Mouse (Mus musculus) embryonic stem cell, embryonic (primary cell): Measurements from ENCODE around the gene Poln.

Experiments
- CTCF ChIA-PET, 4 experiments: fragments of 300-600 bp in 2 of 4; fragments of 350-600 bp in 2 of 4; sonication (Branson Sonifier 250); formaldehyde crosslinking; loops; one replicate each; lab custom pipeline; 2022; ENCODE audit warnings: inconsistent platforms in 2 of 4; lab: Charles Lee
- POLR2A ChIA-PET, 4 experiments: fragments of 300-600 bp in 2 of 4; fragments of 350-600 bp in 2 of 4; sonication (Branson Sonifier 250); formaldehyde crosslinking; loops; one replicate each; lab custom pipeline; 2022; ENCODE audit warnings: antibody characterized with exemption in 4 of 4, inconsistent platforms in 1 of 4; lab: Charles Lee

Gene Poln

DNA sequence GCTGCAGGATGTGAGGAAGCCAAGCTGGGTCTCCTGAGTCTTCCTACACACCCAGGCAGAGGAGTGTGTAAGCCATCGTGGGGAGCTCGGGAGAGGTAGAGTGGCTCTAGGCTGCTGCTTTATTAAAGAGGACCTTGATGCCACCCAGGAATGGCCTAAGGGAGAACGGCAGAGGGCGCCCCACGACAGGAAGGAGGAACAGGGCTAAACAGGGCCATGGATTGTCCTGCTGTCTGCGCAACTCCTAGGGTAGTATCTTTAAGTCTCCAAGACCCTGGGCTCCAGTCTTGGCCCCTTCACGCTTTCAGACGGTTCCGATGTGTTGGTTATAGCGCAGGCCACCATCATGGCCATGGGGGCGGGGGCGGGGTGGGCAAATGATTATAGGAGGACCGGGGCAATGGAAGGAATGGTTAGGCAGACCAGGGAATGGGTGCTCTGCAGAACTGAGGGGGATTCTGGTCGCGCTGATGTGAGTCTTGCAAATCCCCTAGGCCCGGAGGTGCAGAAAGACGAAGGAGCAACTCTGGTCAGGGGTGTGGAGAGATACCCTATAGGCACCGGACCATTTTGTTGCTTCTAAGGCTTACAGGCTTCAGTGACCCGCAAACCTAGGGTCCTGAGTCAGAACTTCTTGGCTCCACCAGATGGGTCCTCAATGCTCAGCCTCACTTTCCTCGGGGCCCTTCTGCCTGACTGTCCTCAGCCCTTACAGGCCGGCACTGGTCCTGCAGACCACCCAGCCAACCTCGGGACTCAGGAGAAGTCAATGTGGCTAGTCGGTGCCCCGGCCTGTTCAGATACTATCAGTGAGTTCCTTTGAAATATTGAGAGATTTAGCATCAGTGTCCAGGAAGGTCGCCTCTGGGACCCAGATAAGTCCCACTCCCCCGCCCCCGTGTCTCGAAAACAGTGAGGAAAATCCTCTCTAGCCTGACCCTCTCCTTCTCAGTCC lies 174.3 kb downstream of the Poln start:
- CTCF ChIA-PET: interaction anchor here in 2 of 4 experiments (0.6 to 1.0 kb wide), 2 partner anchors 9 to 47 kb away, joined by 3 read pairs; no protein-coding TSS in a partner anchor
- POLR2A ChIA-PET: interaction anchor here in 1 of 4 experiments (1.2 kb wide), 1 partner anchor 59 kb away, joined by 5 read pairs; the partner anchor contains the start of gene Nelfa

GRCm38 (mm10) chr5:33983309-33984121 lies 185.7 kb downstream of the Poln start, which contains the start of gene Gm1673:
Gene Gm1673, plus strand, starts transcription at chr5:33983433.
- ChIA-PET CTCF (interaction anchor here in 1 of 4 experiments (0.6 to 1.0 kb wide), 2 partner anchors 30 to 227 kb away, joined by 3 to 4 read pairs; no protein-coding TSS in a partner anchor), POLR2A (interaction anchor here in 1 of 4 experiments (1.6 kb wide), 1 partner anchor 13 kb away, joined by 4 read pairs; the partner anchor contains the start of gene Nat8l)

GRCm38 (mm10) chr5:33982731-33983259 lies 186.5 kb downstream of the Poln start:
- ChIA-PET POLR2A (interaction anchor here in 1 of 4 experiments (1.6 kb wide), 1 partner anchor 13 kb away, joined by 4 read pairs; the partner anchor contains the start of gene Nat8l), CTCF (interaction anchor here in 1 of 4 experiments (0.6 to 1.0 kb wide), 2 partner anchors 29 to 228 kb away, joined by 3 to 4 read pairs; no protein-coding TSS in a partner anchor)

DNA sequence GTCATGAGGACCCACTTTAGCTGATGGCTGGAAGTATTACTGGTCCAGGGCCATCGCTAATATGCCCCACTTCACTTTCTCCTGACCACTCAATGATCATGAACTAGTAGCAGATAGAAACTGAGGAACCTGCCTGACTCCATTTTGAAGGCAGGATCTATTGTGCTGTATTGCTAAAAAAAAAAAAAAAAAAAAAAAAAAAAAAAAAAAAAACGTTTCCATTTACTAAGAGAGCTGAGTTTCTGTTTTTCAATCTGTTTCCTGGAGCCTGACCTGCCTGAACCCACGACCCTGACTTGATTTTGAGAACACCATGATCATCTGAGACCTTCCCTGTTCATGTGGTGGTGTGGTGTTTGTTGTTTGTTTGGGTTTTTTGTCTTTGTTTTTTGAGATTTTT lies 193.0 kb downstream of the Poln start:
- ChIA-PET POLR2A (interaction anchor here in 1 of 4 experiments (0.6 kb wide), 1 partner anchor 63 kb away, joined by 3 read pairs; no protein-coding TSS in a partner anchor), CTCF (interaction anchor here in 1 of 4 experiments (0.6 kb wide), 1 partner anchor 18 kb away, joined by 4 read pairs; no protein-coding TSS in a partner anchor)

- CTCF ChIA-PET: no interaction called here
- POLR2A ChIA-PET: no interaction called here
These were observed 194.5 kb downstream of the Poln start for GRCm38 (mm10) chr5:33974736-33975135.

GRCm38 (mm10) chr5:33959382-33959781 lies 209.9 kb downstream of the Poln start:
- CTCF ChIA-PET: interaction anchor here in 1 of 4 experiments (0.5 kb wide), 1 partner anchor 322 kb away, joined by 3 read pairs; no protein-coding TSS in a partner anchor
- POLR2A ChIA-PET: no interaction called here
